Mouse (Mus musculus): Measurements from ENCODE around the gene Nav1.

DNA sequence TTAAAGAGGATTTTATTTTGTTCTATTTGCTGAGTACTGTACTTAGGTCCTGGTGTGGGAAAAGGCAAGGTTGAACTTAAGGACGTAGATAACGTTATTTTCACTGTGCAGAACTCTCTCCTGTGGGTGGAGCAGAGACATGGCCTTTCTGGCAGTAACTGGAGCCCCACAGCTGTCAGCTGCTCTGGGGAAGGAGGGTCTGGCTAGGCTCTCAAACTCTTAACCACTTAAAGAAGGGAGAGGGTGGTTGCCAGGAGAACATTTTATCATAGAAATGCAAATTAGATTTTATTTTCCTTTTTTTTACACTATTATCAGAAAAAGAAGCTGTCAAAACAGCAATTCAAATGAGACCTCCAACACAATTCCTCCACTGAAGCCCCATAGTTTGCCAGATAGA, 171.3 kb downstream of the Nav1 start:
- TF ChIP-seq CTCF (IDR thresholded peaks at IDR 0.05; ENCODE audit: extremely low read depth, insufficient read depth, insufficient read length, insufficient replicate concordance), result no peak
- TF ChIP-seq POLR2A (IDR thresholded peaks at IDR 0.05; ENCODE audit: low read depth, low read length), result no peak
